Mouse (Mus musculus) MEL-GATA-1-ER (cell line): ENCODE results near the gene Stambpl1.

Experiments used
- DNase-seq: peaks from one replicate; pipeline ENCODE4 v3.0.0-alpha.2; 2012; ENCODE audit warnings: low read depth; ENCODE audit errors: extremely low read depth

The Stambpl1 gene

DNA sequence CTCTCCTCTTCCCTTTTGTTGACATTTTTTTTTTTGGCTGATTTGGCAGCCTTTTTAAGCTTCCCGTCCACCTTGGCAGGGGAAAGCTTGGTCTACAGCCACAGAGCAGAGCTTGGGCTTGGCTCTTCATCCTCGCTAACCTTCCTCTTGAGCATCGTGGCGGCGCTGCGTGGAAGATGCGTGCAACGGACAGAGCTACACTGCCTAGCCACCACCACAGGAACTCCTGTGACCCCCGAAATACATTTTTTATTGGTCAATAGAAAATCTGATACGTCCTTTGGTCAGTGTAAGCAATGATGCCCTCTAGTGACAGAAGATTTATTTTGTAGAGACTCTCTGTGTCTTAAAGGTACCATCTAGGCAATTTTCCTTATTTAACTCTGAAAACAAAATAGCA lies 92.4 kb downstream of the Stambpl1 start:
- DNase-seq = no peak

DNA sequence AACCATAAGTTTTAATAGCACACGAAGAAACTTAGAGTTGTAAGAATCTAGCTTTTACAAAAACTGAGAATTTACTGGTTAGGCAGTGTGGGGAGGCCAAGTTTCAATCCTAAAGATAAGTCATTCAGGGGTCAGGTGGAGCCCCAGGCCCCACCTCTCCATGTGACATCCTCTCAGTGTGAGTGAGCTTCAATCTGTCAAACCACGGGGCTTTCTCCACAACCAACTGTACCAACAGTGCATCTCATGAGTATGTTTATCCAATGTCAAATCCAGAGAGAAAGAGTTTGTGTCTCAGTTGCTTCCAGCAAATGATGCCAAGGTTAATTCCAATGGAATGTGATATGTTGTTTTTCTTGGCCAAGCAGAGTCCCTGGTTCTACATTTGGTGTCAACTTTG lies 92.8 kb downstream of the Stambpl1 start:
- DNase-seq = no peak

DNA sequence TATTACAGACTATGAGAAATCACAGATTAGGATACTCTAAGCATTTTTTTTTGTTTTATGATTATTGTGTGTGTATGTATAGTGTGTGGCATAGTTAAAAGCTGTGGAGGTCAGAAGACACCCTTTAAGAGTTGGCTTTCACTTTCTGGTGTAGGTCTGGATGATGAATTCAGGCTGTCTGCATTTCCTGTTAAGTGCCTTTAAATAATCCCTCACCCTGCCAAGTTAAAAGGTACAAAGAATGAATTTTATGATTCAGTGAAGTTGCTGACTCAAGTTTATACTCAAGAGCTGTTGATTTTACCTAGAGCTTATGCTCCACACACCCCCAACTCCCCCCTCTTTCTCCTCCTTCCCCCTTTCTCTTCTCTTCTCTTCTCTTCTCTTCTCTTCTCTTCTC lies 95.2 kb downstream of the Stambpl1 start:
- DNase-seq = no peak

DNA sequence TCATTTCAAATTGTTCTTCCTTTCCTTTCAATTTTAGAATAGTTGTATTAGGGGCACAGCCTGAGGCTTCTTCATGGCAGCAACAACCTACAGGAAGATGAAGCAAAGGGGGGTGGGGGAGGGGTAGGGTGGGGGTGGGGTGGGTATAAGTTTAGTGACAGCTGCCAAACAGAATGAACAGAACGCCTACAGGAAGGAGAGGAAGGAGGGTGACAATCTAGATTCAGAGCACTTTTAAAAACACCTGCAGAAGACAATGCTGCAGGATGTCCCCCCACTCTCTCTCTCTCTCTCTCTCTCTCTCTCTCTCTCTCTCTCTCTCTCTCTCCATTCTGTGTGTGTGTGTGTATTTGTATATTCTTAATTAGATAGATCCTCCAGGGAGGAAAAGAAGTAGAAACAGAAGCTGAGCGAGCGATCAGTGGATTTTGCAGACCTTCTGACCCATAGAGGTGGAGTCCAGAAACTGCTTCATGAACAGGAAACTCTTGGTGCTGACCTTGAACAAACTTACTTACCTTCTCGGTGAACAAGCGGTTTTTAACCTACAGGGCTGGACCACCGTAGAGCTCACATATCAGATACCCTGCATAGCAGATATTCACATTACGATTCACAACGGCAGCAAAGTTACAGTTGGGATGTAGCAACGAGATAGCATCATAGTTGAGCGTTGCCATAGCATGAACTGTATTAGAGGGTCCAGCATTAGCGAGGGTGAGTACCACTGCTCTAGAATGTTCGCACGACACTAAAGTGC lies 95.8 kb downstream of the Stambpl1 start:
- DNase-seq = no peak

DNA sequence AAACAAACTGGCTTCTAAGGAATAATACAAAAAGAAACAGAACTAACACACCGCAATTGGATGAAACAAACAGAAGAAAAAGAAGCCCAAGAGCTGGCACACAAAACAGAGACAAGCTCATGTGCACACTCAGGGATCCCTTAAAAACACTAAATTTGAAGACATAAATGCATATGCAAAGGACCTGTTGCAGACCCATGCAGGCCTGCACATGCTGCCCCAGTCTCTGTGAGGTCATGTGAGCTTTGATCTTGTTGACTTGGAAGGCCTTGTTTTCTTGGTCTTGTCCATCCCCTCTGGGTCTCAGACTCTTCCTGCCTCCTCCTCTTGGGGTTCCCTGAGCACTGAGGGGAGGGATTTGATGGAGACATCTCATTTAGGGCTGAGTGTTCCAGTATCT lies 96.7 kb downstream of the Stambpl1 start:
- DNase-seq = no peak
